Mouse (Mus musculus): ENCODE data around the gene Slc38a3. TPM values are rescaled to one million over a fixed set of nuclear protein-coding genes. Genes with fewer than 3 reads are reported as not detected.

Slc38a3 gene
- polyA plus RNA-seq, 1 experiment, result not detected

GRCm38 (mm10) chr9:107605041-107605661 is 64.2 kb downstream of the Slc38a3 start:
- Histone ChIP-seq H3K4me3 (replicated peaks) (no peak overlapping the region), H3K36me3 (replicated peaks; ENCODE audit: low read length) (no peaks in the 10 kb centered on the region), H3K27me3 (replicated peaks) (peaks cover 56% of the 10 kb centered on the region), H3K9me3 (no peaks in the 10 kb centered on the region), H3K4me1 (peaks cover 55% of the 10 kb centered on the region)
- TF ChIP-seq GATA1 (IDR thresholded peaks at IDR 0.05; ENCODE audit: borderline replicate concordance, low read length) (no peak), FLI1 (IDR thresholded peaks at IDR 0.05; ENCODE audit: low read length) (no peak)

GRCm38 (mm10) chr9:107603251-107603650 is 66.1 kb downstream of the Slc38a3 start:
- TF ChIP-seq FLI1 (IDR thresholded peaks at IDR 0.05; ENCODE audit: low read length) (no peak), GATA1 (IDR thresholded peaks at IDR 0.05; ENCODE audit: borderline replicate concordance, low read length) (no peak)
- peaks cover 68% of the 10 kb centered on the region for H3K27me3 ChIP-seq (replicated peaks)
- peaks cover 43% of the 10 kb centered on the region for H3K4me1 ChIP-seq
- no peaks in the 10 kb centered on the region for H3K9me3 ChIP-seq
- H3K4me3 ChIP-seq (replicated peaks), result no peak overlapping the region
- no peaks in the 10 kb centered on the region for H3K36me3 ChIP-seq (replicated peaks; ENCODE audit: low read length)

- H3K36me3 ChIP-seq (replicated peaks; ENCODE audit: low read length), result no peaks in the 10 kb centered on the region
- TF ChIP-seq GATA1 (IDR thresholded peaks at IDR 0.05; ENCODE audit: borderline replicate concordance, low read length) (no peak), FLI1 (IDR thresholded peaks at IDR 0.05; ENCODE audit: low read length) (no peak)
- peaks cover 45% of the 10 kb centered on the region for H3K4me1 ChIP-seq
- H3K27me3 ChIP-seq (replicated peaks), result peaks cover 69% of the 10 kb centered on the region
- peak overlapping the region; percentile 86 for H3K4me3 ChIP-seq (replicated peaks)
- no peaks in the 10 kb centered on the region for H3K9me3 ChIP-seq
Measured at GRCm38 (mm10) chr9:107602068-107602648, 67.2 kb downstream of the Slc38a3 start.

GRCm38 (mm10) chr9:107601275-107601674 is 68.1 kb downstream of the Slc38a3 start:
- Histone ChIP-seq H3K4me3 (replicated peaks) (no peak overlapping the region), H3K36me3 (replicated peaks; ENCODE audit: low read length) (no peaks in the 10 kb centered on the region), H3K27me3 (replicated peaks) (peaks cover 65% of the 10 kb centered on the region), H3K9me3 (no peaks in the 10 kb centered on the region), H3K4me1 (peaks cover 44% of the 10 kb centered on the region)
- TF ChIP-seq FLI1 (IDR thresholded peaks at IDR 0.05; ENCODE audit: low read length), result no peak
- no peak for TF ChIP-seq GATA1 (IDR thresholded peaks at IDR 0.05; ENCODE audit: borderline replicate concordance, low read length)

GRCm38 (mm10) chr9:107600745-107601144 is 68.6 kb downstream of the Slc38a3 start:
- H3K9me3 ChIP-seq, result no peaks in the 10 kb centered on the region
- peaks cover 61% of the 10 kb centered on the region for H3K27me3 ChIP-seq (replicated peaks)
- TF ChIP-seq FLI1 (IDR thresholded peaks at IDR 0.05; ENCODE audit: low read length) (no peak), GATA1 (IDR thresholded peaks at IDR 0.05; ENCODE audit: borderline replicate concordance, low read length) (no peak)
- no peak overlapping the region for H3K4me3 ChIP-seq (replicated peaks)
- H3K36me3 ChIP-seq (replicated peaks; ENCODE audit: low read length), result no peaks in the 10 kb centered on the region
- H3K4me1 ChIP-seq, result peaks cover 44% of the 10 kb centered on the region

Other genes with a start within 250 kb of the Slc38a3 start
- gene Tmem115, start 135.6 kb downstream of the Slc38a3 start, polyA plus RNA-seq (2012; ENCODE audit: insufficient read depth, low replicate concordance), result 12.0 and 24.4 TPM in 2 replicates
- gene Cyb561d2, start 127.3 kb downstream of the Slc38a3 start, polyA plus RNA-seq (2012; ENCODE audit: insufficient read depth, low replicate concordance), result 4.2 and 18.5 TPM in 2 replicates
- gene Nprl2, start 127.3 kb downstream of the Slc38a3 start, polyA plus RNA-seq (2012; ENCODE audit: insufficient read depth, low replicate concordance), result 0.37 TPM in 1 of 2 replicates, not detected in the other
- 0.68 TPM in 1 of 2 replicates, not detected in the other for gene Zmynd10, start 122.2 kb downstream of the Slc38a3 start, polyA plus RNA-seq (2012; ENCODE audit: insufficient read depth, low replicate concordance)
- gene Rassf1, start 118.0 kb downstream of the Slc38a3 start, polyA plus RNA-seq (2012; ENCODE audit: insufficient read depth, low replicate concordance), result 10.3 and 12.6 TPM in 2 replicates
- gene Tusc2, start 106.3 kb downstream of the Slc38a3 start, polyA plus RNA-seq (2012; ENCODE audit: insufficient read depth, low replicate concordance), result 23.3 and 103 TPM in 2 replicates
- gene Hyal2, start 101.6 kb downstream of the Slc38a3 start, polyA plus RNA-seq (2012; ENCODE audit: insufficient read depth, low replicate concordance), result 10.8 and 11.8 TPM in 2 replicates
- gene Hyal1, start 92.6 kb downstream of the Slc38a3 start, polyA plus RNA-seq (2012; ENCODE audit: insufficient read depth, low replicate concordance), result 1.6 and 2.6 TPM in 2 replicates
- gene Naa80, start 90.6 kb downstream of the Slc38a3 start, polyA plus RNA-seq (2012; ENCODE audit: insufficient read depth, low replicate concordance), result 63.3 and 72.4 TPM in 2 replicates
- gene Hyal3, start 88.7 kb downstream of the Slc38a3 start, polyA plus RNA-seq (2012; ENCODE audit: insufficient read depth, low replicate concordance), result 0.31 TPM in 1 of 2 replicates, not detected in the other
- 32.1 and 34.9 TPM in 2 replicates for gene Ifrd2, start 81.9 kb downstream of the Slc38a3 start, polyA plus RNA-seq (2012; ENCODE audit: insufficient read depth, low replicate concordance)
- gene Sema3b, start 60.3 kb downstream of the Slc38a3 start, polyA plus RNA-seq (2012; ENCODE audit: insufficient read depth, low replicate concordance), result not detected in 2 replicates
- gene Gnai2, start 34.2 kb downstream of the Slc38a3 start, polyA plus RNA-seq (2012; ENCODE audit: insufficient read depth, low replicate concordance), result 1,319 and 1,886 TPM in 2 replicates
- not detected in 2 replicates for gene Gnat1, start 10.2 kb upstream of the Slc38a3 start, polyA plus RNA-seq (2012; ENCODE audit: insufficient read depth, low replicate concordance)
- not detected in 2 replicates for gene Sema3f, start 40.9 kb upstream of the Slc38a3 start, polyA plus RNA-seq (2012; ENCODE audit: insufficient read depth, low replicate concordance)
- gene Rbm5, start 101.5 kb upstream of the Slc38a3 start, polyA plus RNA-seq (2012; ENCODE audit: insufficient read depth, low replicate concordance), result 3.9 and 7.6 TPM in 2 replicates
- 12.7 and 14.7 TPM in 2 replicates for gene Rbm6, start 203.7 kb upstream of the Slc38a3 start, polyA plus RNA-seq (2012; ENCODE audit: insufficient read depth, low replicate concordance)
- 19.6 and 23.6 TPM in 2 replicates for gene Mon1a, start 218.6 kb upstream of the Slc38a3 start, polyA plus RNA-seq (2012; ENCODE audit: insufficient read depth, low replicate concordance)
- gene Mst1r, start 237.3 kb upstream of the Slc38a3 start, polyA plus RNA-seq (2012; ENCODE audit: insufficient read depth, low replicate concordance), result 0.23 TPM in 1 of 2 replicates, not detected in the other

All from megakaryocyte, embryonic 14.5 days (primary cell).